Mouse (Mus musculus): Measurements from ENCODE around the gene Zfp853. TPM values are rescaled to one million over a fixed set of nuclear protein-coding genes. Genes with fewer than 3 reads are reported as not detected.

Gene Zfp853
- not detected in 2 replicates for polyA plus RNA-seq (2014; fragmentation: Nextera tagmentation; extraction: Ambion mirVana)

DNA sequence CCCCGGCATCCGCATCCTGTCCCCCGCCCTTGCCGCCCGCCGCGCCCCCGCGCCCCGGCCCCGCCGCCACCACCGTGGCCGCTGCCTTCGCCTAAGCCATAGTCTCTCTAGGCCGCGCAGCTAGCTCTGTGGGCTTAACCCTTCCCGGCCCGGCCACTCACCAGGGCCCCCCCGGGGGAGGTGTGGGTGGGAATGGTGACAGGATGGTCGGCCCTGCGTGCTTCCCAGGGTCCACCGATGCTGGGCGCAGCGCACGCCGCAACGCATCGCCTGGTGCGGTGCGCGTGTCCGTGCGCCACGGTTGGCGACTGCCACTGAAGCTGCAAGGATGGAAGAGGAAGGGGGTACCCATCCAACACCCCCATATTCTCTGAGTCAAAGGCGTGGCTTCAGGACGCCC lies at the start of gene Zfp853:
TSS of gene Zfp853 (minus strand) at position 220 of the 400 bp plus-strand sequence.
- ATAC-seq (replicated peaks; ENCODE audit: low FRiP score, low TSS enrichment, low read depth) (no peak), DNase-seq (ENCODE audit: low spot score) (peak; percentile 59)
- Histone ChIP-seq H3K9ac (ENCODE audit: low read length) (peak within 1 kb of the TSS; percentile 44), H3K27me3 (replicated peaks; ENCODE audit: control insufficient read depth, insufficient read depth, low read length) (peaks cover 61% of the 10 kb centered on the region), H3K4me2 (ENCODE audit: low read length) (peak within 1 kb of the TSS; percentile 82), H3K36me3 (ENCODE audit: control insufficient read depth, insufficient read depth, low read length) (no peaks in the 10 kb centered on the region), H3K4me1 (replicated peaks; ENCODE audit: control insufficient read depth, insufficient read depth, low read length) (no peaks in the 10 kb centered on the region), H3K27ac (ENCODE audit: low read depth) (no peak within 1 kb of the TSS), H3K9me3 (ENCODE audit: control insufficient read depth, low read length) (no peaks in the 10 kb centered on the region), H3K4me3 (ENCODE audit: low read depth, low read length) (peak within 1 kb of the TSS; percentile 45)
- WGBS = 8% methylated on average over 32 of the region's 38 CpGs

DNA sequence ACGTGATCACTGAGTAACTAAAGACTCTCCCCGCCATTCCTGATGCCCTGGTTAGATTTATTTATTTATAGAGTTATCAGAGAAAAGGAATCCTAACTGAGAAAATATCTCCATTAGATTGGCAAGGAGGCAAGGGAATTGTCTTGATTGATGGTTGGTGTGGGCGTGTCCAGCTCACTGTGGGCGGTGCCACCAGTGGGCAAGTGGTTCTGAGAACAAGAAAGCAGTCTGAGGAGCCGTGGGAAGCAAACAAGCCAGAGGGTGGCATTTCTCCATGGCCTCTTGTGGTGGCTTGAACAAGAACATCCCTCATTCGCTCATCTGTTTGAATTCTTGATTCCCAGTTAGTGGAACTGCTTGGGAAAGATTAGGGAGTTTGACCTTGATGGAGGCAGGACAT lies 46.2 kb upstream of the Zfp853 start:
- H3K4me3 ChIP-seq (ENCODE audit: low read depth, low read length) = no peak overlapping the region
- no peak overlapping the region for H3K9ac ChIP-seq (ENCODE audit: low read length)
- H3K4me1 ChIP-seq (replicated peaks; ENCODE audit: control insufficient read depth, insufficient read depth, low read length) = no peaks in the 10 kb centered on the region
- no peaks in the 10 kb centered on the region for H3K36me3 ChIP-seq (ENCODE audit: control insufficient read depth, insufficient read depth, low read length)
- H3K27ac ChIP-seq (ENCODE audit: low read depth) = no peak overlapping the region
- 0 out of 2 replicates have a peak, but pooled peaks cover 3% of the 10 kb centered on the region for H3K27me3 ChIP-seq (replicated peaks; ENCODE audit: control insufficient read depth, insufficient read depth, low read length)
- no peak for DNase-seq (ENCODE audit: low spot score)
- no peak for ATAC-seq (replicated peaks; ENCODE audit: low FRiP score, low TSS enrichment, low read depth)
- H3K4me2 ChIP-seq (ENCODE audit: low read length) = no peak overlapping the region
- H3K9me3 ChIP-seq (ENCODE audit: control insufficient read depth, low read length) = no peaks in the 10 kb centered on the region
- WGBS = 42% methylated on average over 6 of the region's 6 CpGs

DNA sequence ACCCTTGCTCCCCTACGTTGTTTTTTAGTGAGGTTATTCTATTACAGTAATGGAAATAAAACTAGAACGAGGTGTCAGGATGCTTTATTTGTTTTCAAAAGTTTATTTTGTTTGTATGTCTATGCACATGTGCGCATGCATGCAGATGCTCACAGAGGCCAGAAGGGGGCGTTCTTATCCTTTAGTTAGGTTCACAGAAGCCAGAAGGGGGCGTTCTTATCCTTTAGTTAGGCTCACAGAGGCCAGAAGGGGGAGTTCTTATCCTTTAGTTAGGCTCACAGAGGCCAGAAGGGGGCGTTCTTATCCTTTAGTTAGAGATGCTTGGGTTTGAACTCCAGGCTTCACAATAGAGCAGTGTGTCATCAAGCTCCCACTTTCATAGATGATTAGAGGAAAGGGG lies 43.1 kb upstream of the Zfp853 start:
- no peak overlapping the region for H3K27ac ChIP-seq (ENCODE audit: low read depth)
- H3K4me3 ChIP-seq (ENCODE audit: low read depth, low read length) = no peak overlapping the region
- H3K36me3 ChIP-seq (ENCODE audit: control insufficient read depth, insufficient read depth, low read length) = no peaks in the 10 kb centered on the region
- H3K9ac ChIP-seq (ENCODE audit: low read length) = no peak overlapping the region
- no peaks in the 10 kb centered on the region for H3K9me3 ChIP-seq (ENCODE audit: control insufficient read depth, low read length)
- no peaks in the 10 kb centered on the region for H3K4me1 ChIP-seq (replicated peaks; ENCODE audit: control insufficient read depth, insufficient read depth, low read length)
- ATAC-seq (replicated peaks; ENCODE audit: low FRiP score, low TSS enrichment, low read depth) (no peak), DNase-seq (ENCODE audit: low spot score) (no peak)
- WGBS = 60% methylated on average over 6 of the region's 6 CpGs
- 0 out of 2 replicates have a peak, but pooled peaks cover 3% of the 10 kb centered on the region for H3K27me3 ChIP-seq (replicated peaks; ENCODE audit: control insufficient read depth, insufficient read depth, low read length)
- no peak overlapping the region for H3K4me2 ChIP-seq (ENCODE audit: low read length)

DNA sequence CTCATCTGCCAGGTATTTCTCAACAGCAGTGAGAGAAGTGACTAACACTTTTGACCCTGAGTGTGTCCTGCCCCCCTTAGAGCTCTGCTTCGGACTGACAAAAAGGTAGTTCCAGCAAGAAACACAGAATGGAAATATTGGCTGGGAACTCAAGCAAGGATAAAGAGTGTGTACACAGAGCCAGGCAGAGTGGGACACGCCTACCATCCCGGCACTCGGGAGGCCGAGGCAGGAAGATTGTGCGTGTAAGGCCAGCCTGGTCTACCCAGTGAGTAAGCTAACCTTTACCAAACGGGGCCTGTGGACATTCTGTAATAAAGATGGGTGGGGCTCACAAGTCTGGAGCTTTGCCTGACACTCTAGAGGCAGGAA lies 41.7 kb upstream of the Zfp853 start:
- no peaks in the 10 kb centered on the region for H3K9me3 ChIP-seq (ENCODE audit: control insufficient read depth, low read length)
- H3K27ac ChIP-seq (ENCODE audit: low read depth) = no peak overlapping the region
- WGBS = 72% methylated on average over 7 of the region's 7 CpGs
- H3K9ac ChIP-seq (ENCODE audit: low read length) = no peak overlapping the region
- H3K4me3 ChIP-seq (ENCODE audit: low read depth, low read length) = no peak overlapping the region
- H3K27me3 ChIP-seq (replicated peaks; ENCODE audit: control insufficient read depth, insufficient read depth, low read length) = 0 out of 2 replicates have a peak, but pooled peaks cover 3% of the 10 kb centered on the region
- no peaks in the 10 kb centered on the region for H3K36me3 ChIP-seq (ENCODE audit: control insufficient read depth, insufficient read depth, low read length)
- DNase-seq (ENCODE audit: low spot score) (no peak), ATAC-seq (replicated peaks; ENCODE audit: low FRiP score, low TSS enrichment, low read depth) (no peak)
- no peaks in the 10 kb centered on the region; the same call in 1 of the 2 replicates for H3K4me1 ChIP-seq (replicated peaks; ENCODE audit: control insufficient read depth, insufficient read depth, low read length)
- H3K4me2 ChIP-seq (ENCODE audit: low read length) = no peak overlapping the region

DNA sequence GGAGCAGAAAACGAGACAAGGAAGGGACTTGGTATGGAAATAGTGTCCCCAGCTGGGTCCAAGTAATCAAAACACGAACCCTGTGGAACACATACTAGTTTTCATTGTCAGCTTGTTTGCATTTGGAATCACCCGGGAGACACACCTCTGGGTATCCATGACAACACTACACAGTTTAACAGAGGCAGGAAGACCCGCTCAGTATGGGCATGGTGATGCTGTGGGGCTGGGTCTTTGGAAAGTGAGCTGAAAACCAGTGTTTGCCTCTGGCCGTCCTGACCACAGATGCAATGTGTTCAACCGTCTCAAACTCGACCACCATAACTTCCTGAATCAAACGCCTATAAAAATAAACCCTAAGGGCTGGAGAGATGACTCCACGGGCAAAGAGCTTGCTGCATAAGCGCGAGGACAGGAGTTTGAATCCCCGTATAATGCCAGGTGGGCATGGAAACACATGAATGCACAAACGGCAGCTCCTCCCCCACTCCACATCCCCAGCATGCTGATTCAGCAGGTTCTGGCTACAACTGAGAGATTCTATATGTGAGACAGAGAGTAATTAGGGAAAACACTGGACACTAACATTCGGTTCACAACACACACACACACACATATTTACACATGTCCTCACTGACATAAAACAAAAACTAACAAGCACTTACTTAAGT lies 41.1 kb upstream of the Zfp853 start:
- 0 out of 2 replicates have a peak, but pooled peaks cover 3% of the 10 kb centered on the region for H3K27me3 ChIP-seq (replicated peaks; ENCODE audit: control insufficient read depth, insufficient read depth, low read length)
- 71% methylated on average over 14 of the region's 14 CpGs for WGBS
- no peak overlapping the region for H3K4me3 ChIP-seq (ENCODE audit: low read depth, low read length)
- ATAC-seq (replicated peaks; ENCODE audit: low FRiP score, low TSS enrichment, low read depth) = no peak
- no peak overlapping the region for H3K9ac ChIP-seq (ENCODE audit: low read length)
- H3K4me1 ChIP-seq (replicated peaks; ENCODE audit: control insufficient read depth, insufficient read depth, low read length) = no peaks in the 10 kb centered on the region; the same call in 1 of the 2 replicates
- no peaks in the 10 kb centered on the region for H3K36me3 ChIP-seq (ENCODE audit: control insufficient read depth, insufficient read depth, low read length)
- no peaks in the 10 kb centered on the region for H3K9me3 ChIP-seq (ENCODE audit: control insufficient read depth, low read length)
- no peak overlapping the region for H3K27ac ChIP-seq (ENCODE audit: low read depth)
- DNase-seq (ENCODE audit: low spot score) = no peak
- H3K4me2 ChIP-seq (ENCODE audit: low read length) = no peak overlapping the region

DNA sequence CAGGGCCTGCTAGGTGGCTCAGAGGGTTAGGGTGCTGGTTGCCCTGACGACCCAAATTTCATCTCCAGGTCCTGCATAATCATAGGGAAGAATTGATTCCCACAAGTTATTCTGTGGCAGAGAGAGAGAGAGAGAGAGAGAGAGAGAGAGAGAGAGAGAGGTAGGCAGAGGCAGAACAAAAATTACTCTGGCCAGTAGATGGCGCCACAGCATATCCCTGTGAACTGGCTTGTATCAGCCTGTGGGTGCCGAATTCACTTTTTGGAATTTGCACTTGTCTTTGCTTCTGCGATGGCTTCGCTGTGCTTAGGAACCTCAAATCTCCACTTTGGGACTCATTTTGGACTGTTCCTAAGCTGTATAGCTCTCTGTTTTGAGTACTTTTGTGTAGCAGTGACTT lies 40.4 kb upstream of the Zfp853 start:
- Histone ChIP-seq H3K4me3 (ENCODE audit: low read depth, low read length) (no peak overlapping the region), H3K4me1 (replicated peaks; ENCODE audit: control insufficient read depth, insufficient read depth, low read length) (no peaks in the 10 kb centered on the region; the same call in 1 of the 2 replicates), H3K36me3 (ENCODE audit: control insufficient read depth, insufficient read depth, low read length) (no peaks in the 10 kb centered on the region), H3K27ac (ENCODE audit: low read depth) (no peak overlapping the region), H3K4me2 (ENCODE audit: low read length) (no peak overlapping the region), H3K27me3 (replicated peaks; ENCODE audit: control insufficient read depth, insufficient read depth, low read length) (0 out of 2 replicates have a peak, but pooled peaks cover 3% of the 10 kb centered on the region), H3K9ac (ENCODE audit: low read length) (no peak overlapping the region), H3K9me3 (ENCODE audit: control insufficient read depth, low read length) (no peaks in the 10 kb centered on the region)
- 13% methylated on average over 5 of the region's 5 CpGs for WGBS
- DNase-seq (ENCODE audit: low spot score) (peak; percentile 87), ATAC-seq (replicated peaks; ENCODE audit: low FRiP score, low TSS enrichment, low read depth) (no peak)

DNA sequence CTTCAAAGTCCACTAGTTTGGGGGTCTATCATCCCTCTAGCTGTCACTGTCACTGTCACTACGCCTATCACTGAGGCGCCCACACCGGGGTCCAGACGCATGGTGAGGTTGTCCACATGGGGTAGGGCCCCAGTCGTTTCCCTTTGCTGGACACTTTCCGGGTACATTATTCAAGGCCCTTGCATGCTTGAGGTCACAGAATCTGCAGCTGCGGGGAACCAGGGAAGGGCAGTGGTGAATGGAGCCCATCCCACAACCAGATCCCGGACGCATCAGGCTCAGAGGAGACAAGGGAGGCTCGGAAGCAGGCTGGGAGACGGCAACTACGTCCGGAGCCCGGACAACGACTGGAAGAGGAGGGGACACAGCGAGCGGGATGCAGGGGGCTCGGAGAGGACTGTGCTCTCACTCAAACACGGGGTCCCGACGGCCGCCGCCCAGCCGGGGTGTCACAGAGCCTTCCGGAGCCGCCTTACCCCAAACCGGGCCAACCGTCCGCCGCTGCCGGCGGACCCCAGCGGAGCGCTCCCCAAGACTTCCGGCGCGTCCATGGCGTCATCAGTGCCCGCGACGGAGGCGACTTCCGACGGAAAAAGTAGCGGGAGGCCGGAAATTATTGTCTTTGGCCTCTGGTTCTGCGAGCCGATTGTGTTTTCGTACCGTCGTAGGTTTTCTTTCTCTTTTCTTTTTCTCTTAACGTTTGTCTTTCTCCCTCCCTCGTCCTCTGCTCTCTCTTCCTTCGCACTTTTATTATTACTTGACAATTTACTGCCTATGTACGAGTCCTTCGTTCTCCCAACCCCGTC lies 35.5 kb upstream of the Zfp853 start, which contains the start of gene Zdhhc4:
TSS of gene Zdhhc4 (minus strand) at position 567 of the 806 bp plus-strand sequence.
- Histone ChIP-seq H3K4me1 (replicated peaks; ENCODE audit: control insufficient read depth, insufficient read depth, low read length) (peaks cover 8% of the 10 kb centered on the region), H3K4me2 (ENCODE audit: low read length) (peak within 1 kb of the TSS; percentile 98), H3K4me3 (ENCODE audit: low read depth, low read length) (peak within 1 kb of the TSS; percentile 96), H3K27ac (ENCODE audit: low read depth) (0 out of 2 replicates have a peak within 1 kb of the TSS, but pooled peaks have one; percentile 41), H3K9ac (ENCODE audit: low read length) (peak within 1 kb of the TSS; percentile 87), H3K9me3 (ENCODE audit: control insufficient read depth, low read length) (no peaks in the 10 kb centered on the region), H3K27me3 (replicated peaks; ENCODE audit: control insufficient read depth, insufficient read depth, low read length) (no peaks in the 10 kb centered on the region), H3K36me3 (ENCODE audit: control insufficient read depth, insufficient read depth, low read length) (peaks cover 27% of the 10 kb centered on the region)
- under 1% methylated on average over 57 of the region's 57 CpGs for WGBS
- peak; percentile 70; the same call in 1 of the 2 replicates for ATAC-seq (replicated peaks; ENCODE audit: low FRiP score, low TSS enrichment, low read depth)
- peak; percentile 98 for DNase-seq (ENCODE audit: low spot score)

DNA sequence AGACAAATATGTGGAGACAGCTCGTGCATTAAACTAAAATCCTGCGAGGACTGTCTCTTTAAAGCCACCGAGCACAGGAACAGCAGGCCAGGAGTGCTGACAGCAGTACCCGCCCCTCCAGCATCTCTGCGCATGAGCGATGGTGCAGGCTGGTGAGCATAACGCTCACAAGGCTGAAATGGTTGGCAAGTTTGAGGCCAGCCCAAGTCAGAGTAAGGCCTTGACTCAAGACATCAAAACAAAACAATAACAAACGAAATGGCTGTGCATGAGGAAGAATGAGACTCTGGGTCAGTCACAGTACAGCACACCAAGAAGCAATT lies 23.8 kb upstream of the Zfp853 start:
- no peak overlapping the region for H3K9ac ChIP-seq (ENCODE audit: low read length)
- H3K4me3 ChIP-seq (ENCODE audit: low read depth, low read length) = no peak overlapping the region
- peaks cover 14% of the 10 kb centered on the region; the same call in 1 of the 2 replicates for H3K4me1 ChIP-seq (replicated peaks; ENCODE audit: control insufficient read depth, insufficient read depth, low read length)
- WGBS = 90% methylated on average over 8 of the region's 8 CpGs
- ATAC-seq (replicated peaks; ENCODE audit: low FRiP score, low TSS enrichment, low read depth) (no peak), DNase-seq (ENCODE audit: low spot score) (no peak)
- H3K27me3 ChIP-seq (replicated peaks; ENCODE audit: control insufficient read depth, insufficient read depth, low read length) = no peaks in the 10 kb centered on the region
- no peak overlapping the region for H3K27ac ChIP-seq (ENCODE audit: low read depth)
- H3K9me3 ChIP-seq (ENCODE audit: control insufficient read depth, low read length) = no peaks in the 10 kb centered on the region
- peaks cover 54% of the 10 kb centered on the region for H3K36me3 ChIP-seq (ENCODE audit: control insufficient read depth, insufficient read depth, low read length)
- no peak overlapping the region for H3K4me2 ChIP-seq (ENCODE audit: low read length)
